Mouse (Mus musculus) MEL (cell line): Measurements from ENCODE around the gene Efr3b.

ENCODE experiments used
- CHD1 ChIP-seq: IDR thresholded peaks from 2 replicates; pipeline ENCODE4 v1.6.1; 2012; ENCODE audit warnings: low read depth, mild to moderate bottlenecking, inconsistent platforms, low read length, improper control_type of control experiment
- CTCF ChIP-seq, 3 experiments: IDR thresholded peaks in 2 of 3; conservative IDR thresholded peaks in 1 of 3; 2 replicates each; pipeline ENCODE4 v1.5.1; 2011 to 2012; ENCODE audit warnings: low read length in 3 of 3, low read depth in 2 of 3, mild to moderate bottlenecking in 2 of 3, improper control_type of control experiment in 1 of 3, inconsistent platforms in 1 of 3, mixed read lengths in 1 of 3, moderate library complexity in 1 of 3; ENCODE audit not compliant: control insufficient read depth in 1 of 3, insufficient read depth in 1 of 3, poor library complexity in 1 of 3, severe bottlenecking in 1 of 3
- EP300 ChIP-seq, 2 experiments: IDR thresholded peaks; 2 replicates each; pipeline ENCODE4 v1.6.1; 2011; ENCODE audit warnings: improper control_type of control experiment in 2 of 2, low read length in 2 of 2, low read depth in 1 of 2, mild to moderate bottlenecking in 1 of 2
- HCFC1 ChIP-seq: IDR thresholded peaks from 2 replicates; pipeline ENCODE4 v1.6.1; 2012; ENCODE audit warnings: low read depth, mild to moderate bottlenecking, inconsistent platforms, low read length, improper control_type of control experiment, moderate library complexity
- MAX ChIP-seq: IDR thresholded peaks from 2 replicates; pipeline ENCODE4 v1.6.1; 2011; ENCODE audit warnings: low read length, improper control_type of control experiment
- POLR2A ChIP-seq, 2 experiments: IDR thresholded peaks; 2 replicates each; pipeline ENCODE4 v1.6.1; 2011 to 2012; ENCODE audit warnings: low read length in 2 of 2, mild to moderate bottlenecking in 2 of 2, control low read depth in 1 of 2, improper control_type of control experiment in 1 of 2, low read depth in 1 of 2, moderate library complexity in 1 of 2; ENCODE audit not compliant: control insufficient read depth in 1 of 2, insufficient read depth in 1 of 2, poor library complexity in 1 of 2
- POLR2AphosphoS2 ChIP-seq: IDR thresholded peaks from 2 replicates; pipeline ENCODE4 v1.6.1; 2011; ENCODE audit warnings: low read length, improper control_type of control experiment
- POLR2AphosphoS5 ChIP-seq: IDR thresholded peaks from 2 replicates; pipeline ENCODE4 v1.6.1; 2012; ENCODE audit warnings: low read depth, borderline replicate concordance, mild to moderate bottlenecking, inconsistent platforms, low read length, moderate library complexity, mixed read lengths
- RAD21 ChIP-seq: IDR thresholded peaks from 2 replicates; pipeline ENCODE4 v1.6.1; 2011; ENCODE audit warnings: mild to moderate bottlenecking, low read depth, low read length, improper control_type of control experiment
- TCF12 ChIP-seq: IDR thresholded peaks from 2 replicates; pipeline ENCODE4 v1.6.1; 2014; ENCODE audit warnings: low read depth, mild to moderate bottlenecking, inconsistent platforms, low read length, improper control_type of control experiment, moderate library complexity
- UBTF ChIP-seq: IDR thresholded peaks from 2 replicates; pipeline ENCODE4 v1.6.1; 2012; ENCODE audit warnings: low read depth, mild to moderate bottlenecking, inconsistent platforms, low read length, improper control_type of control experiment, moderate library complexity, borderline replicate concordance; ENCODE audit not compliant: insufficient read depth
- ZC3H11A ChIP-seq: IDR thresholded peaks from 2 replicates; pipeline ENCODE4 v1.6.1; 2012; ENCODE audit warnings: low read depth, mild to moderate bottlenecking, inconsistent platforms, low read length, improper control_type of control experiment
- ZKSCAN1 ChIP-seq: IDR thresholded peaks from 2 replicates; pipeline ENCODE4 v1.6.1; 2012; ENCODE audit warnings: low read depth, mild to moderate bottlenecking, inconsistent platforms, low read length, improper control_type of control experiment, moderate library complexity

GRCm38 (mm10) chr12:3983736-3984135 is 55.0 kb downstream of the Efr3b start:
- TF ChIP-seq CTCF (IDR thresholded peaks at IDR 0.05 in 2 of 3, conservative IDR thresholded peaks at IDR 0.05 in 1 of 3; ENCODE audit: control insufficient read depth in 1 of 3, insufficient read depth in 1 of 3, low read depth in 2 of 3, low read length in 3 of 3, poor library complexity in 1 of 3, severe bottlenecking in 1 of 3) = peak; percentile 51 to 84 (median 83)
- TF ChIP-seq POLR2AphosphoS2 = no peak
- TF ChIP-seq POLR2A (IDR thresholded peaks at IDR 0.05; ENCODE audit: control insufficient read depth in 1 of 2, insufficient read depth in 1 of 2, low read depth in 1 of 2, low read length in 2 of 2, poor library complexity in 1 of 2) = no peak
- TF ChIP-seq CHD1 = no peak
- TF ChIP-seq ZC3H11A = peak; percentile 72
- TF ChIP-seq ZKSCAN1 = no peak
- TF ChIP-seq UBTF = no peak
- no peak for TF ChIP-seq POLR2AphosphoS5
- TF ChIP-seq MAX = no peak
- TF ChIP-seq EP300 (IDR thresholded peaks at IDR 0.05; ENCODE audit: low read depth in 1 of 2, low read length in 2 of 2) = no peak
- no peak for TF ChIP-seq TCF12
- no peak for TF ChIP-seq HCFC1
- peak; percentile 74 for TF ChIP-seq RAD21
